In genomic region chr17:10624699-10625424, GRCm38 (mm10) we compare ENCODE assay signal across 26 mouse cellular contexts.
"Had no signal": no experiment of that assay in that cellular context is flagged by ENCODE, and none has a peak within 500 bp of the region (broad histone marks: within the 10 kb centered on the region; RNA-seq: fewer than 3 reads in every experiment).

No protein-coding gene starts in this region.

- H3K4me3 ChIP-seq: gastrocnemius, adult 2 months; heart, adult 2 months; heart, embryonic 13.5 days; heart, embryonic 15.5 days; hindbrain, embryonic 10.5 days; hindbrain, embryonic 12.5 days; intestine, embryonic 15.5 days; layer of hippocampus, adult 2 months; left cerebral cortex, adult 2 months; limb, embryonic 10.5 days; limb, embryonic 12.5 days; liver, embryonic 13.5 days; liver, embryonic 15.5 days had no signal

- H3K4me1 ChIP-seq: heart, embryonic 15.5 days; intestine, embryonic 15.5 days; limb, embryonic 10.5 days; liver, embryonic 13.5 days; liver, embryonic 15.5 days had no signal

- H3K9ac ChIP-seq: heart, embryonic 13.5 days; heart, embryonic 15.5 days; hindbrain, embryonic 12.5 days; hindbrain, embryonic 14.5 days; intestine, embryonic 15.5 days; limb, embryonic 12.5 days; liver, embryonic 13.5 days; liver, embryonic 15.5 days; liver, postnatal 0 days had no signal

- DNase-seq: gastrocnemius, adult 2 months; gastrocnemius, postnatal 10 days; gastrocnemius, postnatal 25 days; heart, adult 2 months; heart, postnatal 14 days; heart, postnatal 4 days; liver; liver, embryonic 13.5 days; liver, postnatal 0 days had no signal

- H3K27ac ChIP-seq: gastrocnemius, adult 2 months; heart, adult 2 months; heart, embryonic 13.5 days; heart, embryonic 15.5 days; hindbrain, embryonic 10.5 days; hindbrain, embryonic 12.5 days; hindbrain, embryonic 14.5 days; intestine, embryonic 15.5 days; layer of hippocampus, adult 2 months; left cerebral cortex, adult 2 months; limb, embryonic 10.5 days; limb, embryonic 12.5 days; liver, embryonic 13.5 days; liver, embryonic 15.5 days had no signal

- ATAC-seq: forebrain, embryonic 16.5 days; hindbrain, embryonic 16.5 days; inflammation-experienced regulatory T-cells, adult 6 months; intestine, embryonic 15.5 days; intestine, postnatal 0 days; liver, postnatal 0 days had no signal

- H3K4me2 ChIP-seq: heart, embryonic 11.5 days; heart, embryonic 13.5 days; heart, embryonic 15.5 days; hindbrain, embryonic 12.5 days; hindbrain, embryonic 14.5 days; intestine, embryonic 15.5 days; limb, embryonic 12.5 days; liver, embryonic 11.5 days; liver, embryonic 13.5 days; liver, embryonic 15.5 days had no signal

- H3K27me3 ChIP-seq: heart, embryonic 13.5 days; heart, embryonic 15.5 days; hindbrain, embryonic 12.5 days; intestine, embryonic 15.5 days; limb, embryonic 12.5 days; liver, embryonic 13.5 days; liver, embryonic 15.5 days had no signal

- H3K9me3 ChIP-seq: heart, embryonic 13.5 days; heart, embryonic 15.5 days; hindbrain, embryonic 10.5 days; hindbrain, embryonic 12.5 days; intestine, embryonic 15.5 days; limb, embryonic 10.5 days; limb, embryonic 12.5 days; liver, embryonic 13.5 days; liver, embryonic 15.5 days had no signal

- H3K36me3 ChIP-seq: heart, embryonic 13.5 days; heart, embryonic 15.5 days; hindbrain, embryonic 10.5 days; hindbrain, embryonic 12.5 days; intestine, embryonic 15.5 days; limb, embryonic 10.5 days; limb, embryonic 12.5 days; liver, embryonic 13.5 days; liver, embryonic 15.5 days had no signal
